Mouse (Mus musculus): Measurements from ENCODE around the gene Usp17le. TPM values are rescaled to one million over a fixed set of nuclear protein-coding genes. Genes with fewer than 3 reads are reported as not detected.
"Not testable (repeated sequence)": the region's sequence is repeated elsewhere in the genome, so short reads cannot be mapped to it uniquely, and the experiment has no call there.

Gene Usp17le
- not detected in 2 replicates for polyA plus RNA-seq (2014; fragmentation: Nextera tagmentation; extraction: Ambion mirVana)

DNA sequence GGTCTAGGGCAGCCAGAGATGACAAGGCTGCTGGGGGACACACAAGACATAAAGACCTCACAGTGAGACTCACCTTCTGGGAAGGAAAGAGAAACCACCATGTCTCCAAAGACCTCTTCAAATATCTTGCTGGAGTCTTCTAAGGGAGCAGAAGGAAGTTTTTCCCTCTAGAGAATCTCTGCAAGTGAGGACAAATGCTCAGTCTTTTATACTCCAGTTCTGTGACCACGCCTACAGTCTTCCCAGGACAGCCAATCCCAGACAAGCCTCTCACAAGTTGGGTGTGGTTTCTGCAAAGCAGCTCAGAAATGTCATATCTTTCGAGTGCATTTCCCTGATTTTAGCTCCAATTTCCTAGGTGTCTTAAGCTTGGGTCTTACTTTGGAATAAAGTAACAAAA is at the start of gene Usp17le:
TSS of gene Usp17le (minus strand) at position 101 of the 400 bp plus-strand sequence.
- WGBS (ENCODE audit: insufficient replicate concordance) = 63% methylated on average over 2 of the region's 2 CpGs

DNA sequence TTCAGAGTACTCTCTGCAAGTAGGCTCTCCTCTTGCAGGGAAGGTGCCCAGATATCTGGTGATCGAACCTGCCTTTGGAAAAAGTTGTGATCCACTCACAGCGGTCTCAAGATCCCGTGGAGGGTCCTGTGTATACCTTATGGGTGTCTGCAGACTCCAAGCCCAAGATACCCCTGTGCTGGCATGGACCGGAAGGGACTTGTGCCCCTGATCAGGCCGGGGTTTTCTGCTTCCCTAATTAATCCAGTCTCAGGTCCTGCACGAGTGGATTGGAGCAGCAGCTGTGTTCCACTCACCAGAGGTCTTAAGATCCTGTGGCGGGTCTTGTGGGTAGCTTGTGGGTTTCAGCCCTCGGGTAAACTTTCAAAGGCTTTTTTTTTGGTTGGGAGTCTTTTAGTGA is 33.1 kb upstream of the Usp17le start:
- H3K4me3 ChIP-seq (ENCODE audit: low read depth, low read length); ATAC-seq (replicated peaks; ENCODE audit: insufficient number of reproducible peaks, low FRiP score, low TSS enrichment): not testable (repeated sequence)
- 72% methylated on average over 8 of the region's 8 CpGs for WGBS (ENCODE audit: insufficient replicate concordance)

More for the DNA sequence above, at the start of gene Usp17le:
- H3K27me3 ChIP-seq (ENCODE audit: control insufficient read depth, insufficient read depth, low read length); ATAC-seq (replicated peaks; ENCODE audit: insufficient number of reproducible peaks, low FRiP score, low TSS enrichment); H3K4me2 ChIP-seq; H3K4me3 ChIP-seq (ENCODE audit: low read depth, low read length); H3K9ac ChIP-seq (ENCODE audit: low read depth, low read length); H3K9me3 ChIP-seq (replicated peaks; ENCODE audit: control insufficient read depth, low read length); H3K27ac ChIP-seq (ENCODE audit: low read depth, low read length); H3K36me3 ChIP-seq (ENCODE audit: control insufficient read depth, insufficient read depth, low read length); H3K4me1 ChIP-seq (ENCODE audit: control insufficient read depth, insufficient read depth, low read length): not testable (repeated sequence)

DNA sequence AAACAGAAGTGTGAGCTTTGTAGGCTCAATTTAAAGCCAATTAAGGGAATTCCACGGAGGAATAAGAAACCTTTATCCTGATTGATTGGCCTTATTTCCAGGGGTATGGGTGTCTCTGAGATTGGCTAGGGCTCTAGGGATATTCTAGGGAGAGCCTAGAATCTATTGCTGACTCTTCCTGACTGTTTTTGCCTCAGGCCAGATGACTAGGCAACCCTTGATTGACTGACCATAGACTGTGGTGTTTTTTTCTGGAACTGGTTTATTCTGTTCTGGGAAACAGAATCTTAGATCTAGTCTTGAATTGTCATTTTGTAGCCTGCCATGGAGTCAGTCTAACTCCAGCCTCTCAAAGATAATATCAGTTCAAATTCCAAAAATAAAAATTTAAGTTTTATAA is 13.5 kb upstream of the Usp17le start:
- H3K4me3 ChIP-seq (ENCODE audit: low read depth, low read length) = no peak overlapping the region
- H3K27me3 ChIP-seq (ENCODE audit: control insufficient read depth, insufficient read depth, low read length) = no peaks in the 10 kb centered on the region
- H3K9ac ChIP-seq (ENCODE audit: low read depth, low read length) = no peak overlapping the region
- ATAC-seq (replicated peaks; ENCODE audit: insufficient number of reproducible peaks, low FRiP score, low TSS enrichment) = no peak
- H3K4me1 ChIP-seq (ENCODE audit: control insufficient read depth, insufficient read depth, low read length) = no peaks in the 10 kb centered on the region
- no peak overlapping the region for H3K27ac ChIP-seq (ENCODE audit: low read depth, low read length)
- H3K36me3 ChIP-seq (ENCODE audit: control insufficient read depth, insufficient read depth, low read length) = no peaks in the 10 kb centered on the region
- 58% methylated on average over 1 of the region's 1 CpGs for WGBS (ENCODE audit: insufficient replicate concordance)
- no peak overlapping the region for H3K4me2 ChIP-seq
- H3K9me3 ChIP-seq (replicated peaks; ENCODE audit: control insufficient read depth, low read length) = no peaks in the 10 kb centered on the region

More for the DNA sequence above, 33.1 kb upstream of the Usp17le start:
- H3K4me2 ChIP-seq; H3K27me3 ChIP-seq (ENCODE audit: control insufficient read depth, insufficient read depth, low read length); H3K9me3 ChIP-seq (replicated peaks; ENCODE audit: control insufficient read depth, low read length); H3K4me1 ChIP-seq (ENCODE audit: control insufficient read depth, insufficient read depth, low read length); H3K9ac ChIP-seq (ENCODE audit: low read depth, low read length); H3K36me3 ChIP-seq (ENCODE audit: control insufficient read depth, insufficient read depth, low read length); H3K27ac ChIP-seq (ENCODE audit: low read depth, low read length): not testable (repeated sequence)

Other genes with a start within 250 kb of the Usp17le start
- not detected in 2 replicates for gene Olfr651, start 227.3 kb downstream of the Usp17le start, polyA plus RNA-seq (2014; fragmentation: Nextera tagmentation; extraction: Ambion mirVana)
- not detected in 2 replicates for gene Olfr652, start 216.6 kb downstream of the Usp17le start, polyA plus RNA-seq (2014; fragmentation: Nextera tagmentation; extraction: Ambion mirVana)
- gene Olfr653, start 200.2 kb downstream of the Usp17le start, polyA plus RNA-seq (2014; fragmentation: Nextera tagmentation; extraction: Ambion mirVana) = not detected in 2 replicates
- gene Olfr654, start 190.4 kb downstream of the Usp17le start, polyA plus RNA-seq (2014; fragmentation: Nextera tagmentation; extraction: Ambion mirVana) = not detected in 2 replicates
- gene Olfr655, start 175.7 kb downstream of the Usp17le start, polyA plus RNA-seq (2014; fragmentation: Nextera tagmentation; extraction: Ambion mirVana) = not detected in 2 replicates
- not detected in 2 replicates for gene Olfr656, start 163.5 kb downstream of the Usp17le start, polyA plus RNA-seq (2014; fragmentation: Nextera tagmentation; extraction: Ambion mirVana)
- gene Olfr657, start 152.7 kb downstream of the Usp17le start, polyA plus RNA-seq (2014; fragmentation: Nextera tagmentation; extraction: Ambion mirVana) = not detected in 2 replicates
- gene Olfr658, start 130.2 kb downstream of the Usp17le start, polyA plus RNA-seq (2014; fragmentation: Nextera tagmentation; extraction: Ambion mirVana) = 0.09 TPM in 1 of 2 replicates, not detected in the other
- gene Olfr659, start 110.7 kb downstream of the Usp17le start, polyA plus RNA-seq (2014; fragmentation: Nextera tagmentation; extraction: Ambion mirVana) = not detected in 2 replicates
- gene Olfr661, start 91.0 kb downstream of the Usp17le start, polyA plus RNA-seq (2014; fragmentation: Nextera tagmentation; extraction: Ambion mirVana) = not detected in 2 replicates
- gene Usp17lb, start 65.1 kb upstream of the Usp17le start, polyA plus RNA-seq (2014; fragmentation: Nextera tagmentation; extraction: Ambion mirVana) = not detected in 2 replicates
- gene Usp17la, start 79.5 kb upstream of the Usp17le start, polyA plus RNA-seq (2014; fragmentation: Nextera tagmentation; extraction: Ambion mirVana) = not detected in 2 replicates
- not detected in 2 replicates for gene Olfr665, start 100.6 kb upstream of the Usp17le start, polyA plus RNA-seq (2014; fragmentation: Nextera tagmentation; extraction: Ambion mirVana)
- not detected in 2 replicates for gene Olfr666, start 118.5 kb upstream of the Usp17le start, polyA plus RNA-seq (2014; fragmentation: Nextera tagmentation; extraction: Ambion mirVana)
- gene Olfr667, start 144.0 kb upstream of the Usp17le start, polyA plus RNA-seq (2014; fragmentation: Nextera tagmentation; extraction: Ambion mirVana) = not detected in 2 replicates
- not detected in 2 replicates for gene Olfr668, start 150.6 kb upstream of the Usp17le start, polyA plus RNA-seq (2014; fragmentation: Nextera tagmentation; extraction: Ambion mirVana)
- not detected in 2 replicates for gene Olfr669, start 156.8 kb upstream of the Usp17le start, polyA plus RNA-seq (2014; fragmentation: Nextera tagmentation; extraction: Ambion mirVana)
- not detected in 2 replicates for gene Olfr670, start 185.2 kb upstream of the Usp17le start, polyA plus RNA-seq (2014; fragmentation: Nextera tagmentation; extraction: Ambion mirVana)
- not detected in 2 replicates for gene Olfr671, start 201.7 kb upstream of the Usp17le start, polyA plus RNA-seq (2014; fragmentation: Nextera tagmentation; extraction: Ambion mirVana)
- gene Olfr672, start 224.6 kb upstream of the Usp17le start, polyA plus RNA-seq (2014; fragmentation: Nextera tagmentation; extraction: Ambion mirVana) = not detected in 2 replicates